Mouse (Mus musculus) layer of hippocampus, adult 18-20 months (tissue): Measurements from ENCODE around the gene Arhgef9. TPM values are rescaled to one million over a fixed set of nuclear protein-coding genes. Genes with fewer than 3 reads are reported as not detected.

ENCODE experiments used
- DNase-seq, 2 experiments: peaks; one replicate each; pipeline ENCODE4 v3.0.0; 2022; ENCODE audit warnings: low spot score in 2 of 2
- total RNA-seq, 2 experiments: library from RNA; stranded (reverse); gene quantifications; 2 replicates each; pipeline ENCODE4 v1.2.3; 2021

Arhgef9 gene
- total RNA-seq, 2 experiments from 2014 or later, result 280 to 286 TPM

- DNase-seq, result peak in 1 of 2 experiments; percentile 38
Observed at GRCm38 (mm10) chrX:95012033-95012432, 184.6 kb downstream of the Arhgef9 start.

Other genes starting within 250 kb of the Arhgef9 start
- gene Spin4, start 170.2 kb downstream of the Arhgef9 start, total RNA-seq, result under 1 TPM; 0.50 to 0.51 TPM
- 1 to 10 TPM; 4.0 to 4.5 TPM for gene Amer1, start 248.0 kb upstream of the Arhgef9 start, total RNA-seq